Mouse (Mus musculus): ENCODE measurements around the gene Osbpl8.

- no peak for TF ChIP-seq POLR2A (IDR thresholded peaks at IDR 0.05; ENCODE audit: insufficient read depth, low read length)
- TF ChIP-seq CTCF (IDR thresholded peaks at IDR 0.05; ENCODE audit: low read depth, low read length), result no peak
Measured at GRCm38 (mm10) chr10:111222535-111222934, 58.0 kb downstream of the Osbpl8 start.
